Mouse (Mus musculus): ENCODE data around the gene Bhlhe40. TPM values are rescaled to one million over a fixed set of nuclear protein-coding genes. Genes with fewer than 3 reads are reported as not detected.

Gene Bhlhe40
- total RNA-seq, 2 experiments from 2014 or later = 48.8 to 62.5 TPM

DNA sequence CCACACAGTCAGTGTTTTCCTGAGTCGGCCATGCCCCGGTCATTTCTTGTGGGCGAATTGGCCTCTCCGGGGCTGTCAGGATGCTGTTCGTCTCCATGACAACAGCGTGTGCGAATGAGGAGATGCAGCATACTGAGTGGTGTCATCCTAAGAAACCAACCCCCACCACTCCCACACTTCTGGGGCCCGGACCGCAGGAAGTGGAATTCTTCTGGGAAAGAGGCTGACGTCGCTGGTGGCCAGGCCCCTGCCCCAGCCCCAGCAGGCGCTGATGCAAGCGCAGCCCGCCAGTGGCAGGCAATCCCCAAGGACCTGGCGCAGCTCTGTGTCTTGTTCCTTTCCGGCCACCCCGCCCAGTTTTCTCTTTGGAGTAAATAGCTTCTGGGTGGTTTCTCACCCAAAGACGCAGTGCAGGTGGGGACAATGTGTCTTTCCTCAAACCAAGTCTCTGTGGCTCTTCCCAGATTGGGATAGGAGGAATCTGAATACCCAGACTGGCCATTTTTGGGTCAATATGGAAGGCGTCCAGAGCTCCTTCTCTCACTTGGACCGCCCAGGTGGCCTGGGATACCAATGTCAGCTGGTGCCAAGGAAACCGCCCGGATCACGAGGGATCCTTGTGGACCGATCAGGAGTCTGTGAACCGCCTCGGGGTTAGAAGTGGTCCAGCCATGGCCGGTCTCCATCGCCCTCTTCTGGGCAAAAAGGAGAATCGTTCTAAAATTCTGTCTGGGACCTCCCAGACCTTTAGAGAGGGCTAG, 49.2 kb downstream of the Bhlhe40 start:
- intact Hi-C loops (cut with DNase I) = loop anchor here (1.0 to 10.0 kb wide), 4 partner anchors 49 to 615 kb away; partner anchors contain the start of gene Bhlhe40

GRCm38 (mm10) chr6:108710667-108711066, 50.2 kb downstream of the Bhlhe40 start:
- intact Hi-C loops (cut with DNase I) = loop anchor here (1.0 to 10.0 kb wide), 2 partner anchors 292 to 616 kb away; no protein-coding TSS in a partner anchor
- DNase-seq = no peak

More for the DNA sequence above, 49.2 kb downstream of the Bhlhe40 start:
- peak; percentile 77 to 80 for DNase-seq

DNA sequence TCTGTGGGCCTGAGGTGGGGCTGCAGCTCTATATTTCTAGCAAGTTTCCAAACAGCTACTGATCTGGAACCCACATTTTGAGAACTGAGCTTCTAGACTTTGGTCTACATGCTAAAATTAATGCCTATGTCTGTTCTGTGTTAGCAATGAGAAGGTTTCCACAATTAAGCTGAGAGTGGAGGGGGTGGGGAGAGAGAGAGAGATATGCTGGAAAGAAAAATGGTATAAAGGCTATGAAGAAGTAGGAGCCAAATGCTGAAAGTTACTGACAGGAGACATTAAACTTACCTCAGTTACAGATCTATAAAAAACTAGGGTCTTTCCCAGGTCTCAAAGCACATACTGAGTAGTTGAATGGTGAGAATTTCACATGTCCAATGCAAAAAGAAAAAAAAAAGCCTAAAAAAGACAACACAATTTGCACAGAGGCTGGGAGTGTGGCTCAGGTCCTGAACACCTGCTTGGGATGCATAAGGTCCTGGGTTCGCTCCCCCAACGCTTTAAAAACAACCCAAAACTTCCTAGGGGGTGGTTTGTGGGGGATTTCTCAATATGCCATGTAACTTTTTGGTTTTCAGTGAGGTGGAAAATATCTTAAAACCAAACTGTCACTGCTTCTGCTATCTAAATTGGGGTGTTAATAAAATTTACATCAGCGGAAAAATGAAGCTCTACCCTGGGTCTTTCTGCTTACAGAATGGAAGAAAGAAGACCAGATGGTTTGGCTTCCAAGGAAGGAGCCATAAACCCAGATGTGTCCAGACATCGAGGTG, 50.9 kb downstream of the Bhlhe40 start:
- DNase-seq = no peak
- intact Hi-C loops (cut with DNase I) = loop anchor here (10.0 kb wide), 1 partner anchor 617 kb away; no protein-coding TSS in a partner anchor

DNA sequence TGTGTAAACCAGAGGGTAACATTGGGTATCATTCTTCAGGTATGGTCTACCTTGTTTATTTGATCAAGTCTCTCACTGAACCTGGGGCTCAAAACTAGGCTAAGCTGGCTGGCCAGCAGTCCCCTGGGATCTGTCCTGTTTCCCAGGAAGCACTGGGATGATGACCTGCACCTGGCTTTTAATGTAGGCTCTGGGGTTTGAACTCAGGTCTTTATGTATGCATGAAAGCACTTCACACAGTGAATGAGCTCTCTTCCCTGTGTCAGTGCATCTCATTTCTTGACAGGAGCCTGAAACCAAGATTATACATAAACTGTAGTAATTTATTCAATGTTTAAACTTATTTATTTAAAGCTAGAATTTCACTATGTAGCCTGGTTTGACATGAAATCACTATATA, 51.7 kb downstream of the Bhlhe40 start:
- DNase-seq = no peak
- intact Hi-C loops (cut with DNase I) = loop anchor here (10.0 kb wide), 1 partner anchor 617 kb away; no protein-coding TSS in a partner anchor

DNA sequence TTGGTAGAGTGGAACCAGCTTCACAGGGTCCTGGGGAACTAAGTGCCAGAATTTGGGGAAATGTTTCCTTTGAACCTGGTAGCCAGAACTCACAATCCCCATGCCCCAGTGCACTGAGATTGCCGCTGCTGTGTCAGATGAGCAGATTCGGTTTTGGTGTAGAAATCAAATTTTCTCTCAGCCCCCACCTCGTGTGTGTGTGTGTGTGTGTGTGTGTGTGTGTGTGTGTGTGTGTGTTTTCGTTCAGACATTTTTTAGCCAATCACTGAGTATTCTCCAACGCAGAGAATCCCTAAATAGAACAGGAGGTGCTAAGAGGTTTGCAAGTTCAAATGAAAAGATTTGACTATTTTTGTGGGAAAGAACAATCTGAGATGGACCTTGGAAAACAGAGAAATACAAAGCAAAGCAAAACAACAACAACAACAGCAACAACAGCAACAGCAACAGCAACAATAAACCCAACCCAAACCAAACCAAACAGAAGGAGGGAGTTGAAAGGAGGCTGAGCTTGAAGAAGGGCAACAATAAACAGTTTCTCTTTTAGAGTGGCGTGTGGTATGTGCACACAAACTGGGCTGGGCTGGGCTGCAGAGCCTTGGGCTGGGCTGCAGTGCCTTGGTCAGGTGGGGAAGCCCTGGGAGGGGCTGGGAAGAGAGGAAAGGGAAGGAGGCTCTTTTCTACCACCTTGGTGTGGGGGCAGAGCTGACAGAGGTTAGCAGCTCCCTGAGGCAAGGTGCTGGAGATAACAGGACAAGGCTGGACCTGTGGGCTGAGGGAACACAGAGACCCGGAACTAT, 52.9 kb downstream of the Bhlhe40 start:
- intact Hi-C loops (cut with DNase I) = loop anchor here (10.0 kb wide), 1 partner anchor 619 kb away; no protein-coding TSS in a partner anchor
- DNase-seq = no peak

Other genes with a start within 250 kb of the Bhlhe40 start
- 10 to 100 TPM; 76.5 to 82.0 TPM for gene Arl8b, start 122.5 kb downstream of the Bhlhe40 start, total RNA-seq (2021)
- gene Edem1, start 168.0 kb downstream of the Bhlhe40 start, total RNA-seq (2021) = 10 to 100 TPM; 14.8 to 30.7 TPM

All from heart, postnatal 14 days (tissue).